Mouse (Mus musculus) small intestine, adult 2 months (tissue): Measurements from ENCODE around the gene Cdk14. TPM values are rescaled to one million over a fixed set of nuclear protein-coding genes. Genes with fewer than 3 reads are reported as not detected.

ENCODE experiments used
- H3K27ac ChIP-seq: fragments of 200-500 bp; 2 replicates; pipeline ENCODE4 v1.5.1; 2012; ENCODE audit warnings: low read depth, low read length, control low read depth, inconsistent platforms; ENCODE audit not compliant: insufficient read depth
- H3K27me3 ChIP-seq: fragments of 200-500 bp; 2 replicates; pipeline ENCODE4 v1.6.1; 2012; ENCODE audit warnings: mild to moderate bottlenecking, moderate library complexity, low read length, inconsistent platforms; ENCODE audit not compliant: control insufficient read depth, insufficient read depth
- H3K36me3 ChIP-seq: fragments of 200-500 bp; 2 replicates; pipeline ENCODE4 v1.6.1; 2012; ENCODE audit warnings: mild to moderate bottlenecking, low read length, control low read depth, inconsistent platforms; ENCODE audit not compliant: control insufficient read depth, insufficient read depth
- H3K4me1 ChIP-seq: fragments of 200-500 bp; 2 replicates; pipeline ENCODE4 v1.6.1; 2012; ENCODE audit warnings: low read length, inconsistent platforms, mixed read lengths; ENCODE audit not compliant: control insufficient read depth, insufficient read depth, insufficient read length
- H3K4me3 ChIP-seq: fragments of 200-500 bp; 2 replicates; pipeline ENCODE4 v1.5.1; 2012; ENCODE audit warnings: low read depth, mild to moderate bottlenecking, control low read depth, inconsistent platforms, low read length, moderate library complexity
- CTCF ChIP-seq: fragments of 200-500 bp; IDR thresholded peaks from 2 replicates; pipeline ENCODE4 v1.5.1; 2012; ENCODE audit warnings: low read depth, mild to moderate bottlenecking, control low read depth, inconsistent platforms, low read length, moderate library complexity, mixed read lengths; ENCODE audit not compliant: insufficient replicate concordance, insufficient read length; ENCODE audit errors: extremely low read depth
- POLR2A ChIP-seq: fragments of 200-500 bp; IDR thresholded peaks from 2 replicates; pipeline ENCODE4 v1.6.1; 2012; ENCODE audit warnings: low read depth, mild to moderate bottlenecking, control low read depth, inconsistent platforms, low read length, moderate library complexity
- WGBS: fragments of 180-500 bp; shearing (Covaris S2); methylation state at CpG from one replicate; pipeline ENCODE4 v1.1.7; 2018; 5-methylcytosine and 5-hydroxymethylcytosine counted together
- polyA plus RNA-seq: library from polyadenylated mRNA; depleted of rRNA; stranded (reverse); fragments of >200 nt; gene quantifications from 2 replicates; pipeline ENCODE4 v1.2.3, GENCODE M21; 2012

Cdk14 gene
- polyA plus RNA-seq, 1 experiment: 0.37 TPM

- no peak overlapping the region for H3K27ac ChIP-seq
- TF ChIP-seq CTCF: no peak
- TF ChIP-seq POLR2A: no peak
- H3K36me3 ChIP-seq: no peaks in the 10 kb centered on the region
- H3K4me1 ChIP-seq: no peaks in the 10 kb centered on the region
- no peak overlapping the region for H3K4me3 ChIP-seq
- 80% methylated on average over 3 of the region's 3 CpGs for WGBS
- H3K27me3 ChIP-seq: no peaks in the 10 kb centered on the region
Measured at GRCm38 (mm10) chr5:4894988-4895387, 525.1 kb downstream of the Cdk14 start.

- H3K27ac ChIP-seq: no peak overlapping the region
- H3K27me3 ChIP-seq: no peaks in the 10 kb centered on the region
- WGBS: 73% methylated on average over 5 of the region's 5 CpGs
- TF ChIP-seq POLR2A (no peak), CTCF (no peak)
- H3K36me3 ChIP-seq: no peaks in the 10 kb centered on the region
- H3K4me3 ChIP-seq: no peak overlapping the region
- H3K4me1 ChIP-seq: no peaks in the 10 kb centered on the region
Measured at GRCm38 (mm10) chr5:4893852-4894207, 526.3 kb downstream of the Cdk14 start.

GRCm38 (mm10) chr5:4893206-4893851 is 526.8 kb downstream of the Cdk14 start:
- TF ChIP-seq POLR2A (no peak), CTCF (no peak)
- no peaks in the 10 kb centered on the region for H3K36me3 ChIP-seq
- H3K4me1 ChIP-seq: no peaks in the 10 kb centered on the region
- H3K27me3 ChIP-seq: no peaks in the 10 kb centered on the region
- H3K27ac ChIP-seq: no peak overlapping the region
- WGBS: 78% methylated on average over 5 of the region's 5 CpGs
- no peak overlapping the region for H3K4me3 ChIP-seq

GRCm38 (mm10) chr5:4892734-4893133 is 527.4 kb downstream of the Cdk14 start:
- H3K36me3 ChIP-seq: no peaks in the 10 kb centered on the region
- H3K27me3 ChIP-seq: no peaks in the 10 kb centered on the region
- WGBS: 57% methylated on average over 4 of the region's 4 CpGs
- H3K27ac ChIP-seq: no peak overlapping the region
- H3K4me3 ChIP-seq: no peak overlapping the region
- no peak for TF ChIP-seq CTCF
- TF ChIP-seq POLR2A: no peak
- no peaks in the 10 kb centered on the region for H3K4me1 ChIP-seq

- no peak for TF ChIP-seq CTCF
- Histone ChIP-seq H3K27me3 (no peaks in the 10 kb centered on the region), H3K4me1 (no peaks in the 10 kb centered on the region), H3K4me3 (no peak overlapping the region), H3K27ac (no peak overlapping the region), H3K36me3 (no peaks in the 10 kb centered on the region)
- 82% methylated on average over 17 of the region's 17 CpGs for WGBS
Measured at GRCm38 (mm10) chr5:4891862-4892704, 528.0 kb downstream of the Cdk14 start.

GRCm38 (mm10) chr5:4887069-4887468 is 533.0 kb downstream of the Cdk14 start:
- Histone ChIP-seq H3K4me1 (no peaks in the 10 kb centered on the region), H3K4me3 (no peak overlapping the region), H3K36me3 (no peaks in the 10 kb centered on the region), H3K27me3 (no peaks in the 10 kb centered on the region), H3K27ac (no peak overlapping the region)
- WGBS: 79% methylated on average over 4 of the region's 4 CpGs
- TF ChIP-seq POLR2A (no peak), CTCF (no peak)

- H3K4me1 ChIP-seq: no peaks in the 10 kb centered on the region
- no peak for TF ChIP-seq POLR2A
- no peak overlapping the region for H3K27ac ChIP-seq
- no peaks in the 10 kb centered on the region for H3K27me3 ChIP-seq
- WGBS: 94% methylated on average over 1 of the region's 1 CpGs
- no peaks in the 10 kb centered on the region for H3K36me3 ChIP-seq
- H3K4me3 ChIP-seq: no peak overlapping the region
Measured at GRCm38 (mm10) chr5:4882841-4883240, 537.3 kb downstream of the Cdk14 start.
